Mouse (Mus musculus): ENCODE results near the gene Syce1.
"Not testable (repeated sequence)": the region's sequence is repeated elsewhere in the genome, so short reads cannot be mapped to it uniquely, and the experiment has no call there.

Syce1 gene

DNA sequence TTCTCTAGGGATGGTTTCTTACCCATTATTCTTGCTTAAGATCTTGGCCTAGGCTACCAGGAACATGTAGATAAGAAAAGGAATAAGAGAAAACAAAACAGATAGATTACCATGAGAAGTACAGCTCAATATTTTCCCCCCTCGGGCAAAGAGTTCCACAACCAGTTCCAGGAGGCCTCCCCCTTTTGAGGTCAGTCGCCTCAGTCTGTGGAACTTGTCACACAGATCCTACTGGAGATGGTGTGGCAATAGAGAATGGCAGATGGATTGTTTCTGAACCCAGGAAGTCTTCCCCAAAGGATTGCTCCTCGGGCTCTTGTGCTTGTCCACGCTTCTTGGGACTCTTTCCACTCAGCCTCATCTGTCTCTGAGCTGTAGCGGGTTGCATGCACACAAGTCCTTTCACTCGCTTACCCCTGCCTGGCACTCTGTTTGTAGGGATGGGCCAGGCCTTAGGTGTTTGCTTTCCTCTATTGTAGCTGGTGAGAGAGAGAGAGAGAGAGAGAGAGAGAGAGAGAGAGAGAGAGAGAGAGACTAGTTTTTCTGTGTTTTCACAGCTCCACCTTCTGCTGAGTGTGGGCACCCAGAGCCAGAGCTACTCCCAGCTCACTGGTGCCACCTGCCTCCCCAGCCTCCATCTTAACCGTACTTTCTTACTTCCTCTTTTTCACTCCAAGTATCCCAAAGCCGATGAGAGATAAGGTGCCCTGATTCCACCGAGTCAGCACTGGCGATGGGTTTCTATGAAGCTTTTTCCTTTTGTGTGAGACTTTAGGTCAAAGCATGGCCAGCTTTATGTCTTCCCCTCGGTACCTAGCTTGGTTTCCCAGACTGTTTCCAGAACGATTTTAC lies 21.5 kb downstream of the Syce1 start:
- DNase-seq, result no peak

- DNase-seq, result not testable (repeated sequence)
These were observed 22.3 kb downstream of the Syce1 start for GRCm38 (mm10) chr7:140765391-140765790.

- DNase-seq, result no peak
These were observed 24.1 kb downstream of the Syce1 start, which contains the start of gene Cyp2e1 for GRCm38 (mm10) chr7:140763447-140764020. Gene Cyp2e1 (plus strand): TSS chr7:140763739.

DNA sequence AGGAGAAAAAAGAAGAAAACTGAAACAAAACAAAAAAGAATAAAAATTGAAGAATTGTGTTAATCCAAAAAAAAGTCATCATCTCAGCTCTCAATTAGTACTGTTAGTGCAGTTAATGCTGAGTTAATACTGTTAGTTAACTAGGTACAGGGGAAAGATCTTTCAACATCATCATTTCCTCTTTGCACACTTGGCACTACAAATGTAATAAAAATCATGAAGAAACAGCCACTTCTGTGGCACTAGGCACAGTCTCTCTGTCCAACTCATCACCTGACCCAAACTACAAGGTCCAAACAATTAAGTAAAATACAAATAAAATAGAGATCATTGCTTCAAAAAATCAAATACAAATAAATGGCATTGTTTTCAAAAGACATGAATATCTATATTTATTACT lies 27.0 kb downstream of the Syce1 start:
- DNase-seq, result no peak

- DNase-seq, result peak in 1 of 2 experiments; percentile 43
These were observed 31.3 kb downstream of the Syce1 start for GRCm38 (mm10) chr7:140756151-140756854.

GRCm38 (mm10) chr7:140754556-140754955 lies 33.1 kb downstream of the Syce1 start:
- DNase-seq, result no peak

DNA sequence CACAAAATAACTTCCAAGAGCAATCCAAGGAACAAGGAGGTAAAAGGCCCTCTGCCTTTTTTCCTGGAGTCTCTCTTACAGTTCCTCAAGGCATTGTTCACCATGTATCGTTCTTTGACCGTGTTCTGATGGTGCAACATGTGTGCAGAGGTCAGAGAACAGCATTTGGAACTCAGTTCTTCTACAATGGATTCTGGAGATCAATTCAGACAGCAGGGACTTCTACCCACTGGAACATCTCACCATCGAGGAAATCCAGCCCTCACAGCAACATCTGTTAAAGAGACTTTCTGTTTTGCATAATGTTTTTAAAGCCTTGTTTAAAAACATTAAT lies 38.9 kb downstream of the Syce1 start:
- no peak for DNase-seq

DNA sequence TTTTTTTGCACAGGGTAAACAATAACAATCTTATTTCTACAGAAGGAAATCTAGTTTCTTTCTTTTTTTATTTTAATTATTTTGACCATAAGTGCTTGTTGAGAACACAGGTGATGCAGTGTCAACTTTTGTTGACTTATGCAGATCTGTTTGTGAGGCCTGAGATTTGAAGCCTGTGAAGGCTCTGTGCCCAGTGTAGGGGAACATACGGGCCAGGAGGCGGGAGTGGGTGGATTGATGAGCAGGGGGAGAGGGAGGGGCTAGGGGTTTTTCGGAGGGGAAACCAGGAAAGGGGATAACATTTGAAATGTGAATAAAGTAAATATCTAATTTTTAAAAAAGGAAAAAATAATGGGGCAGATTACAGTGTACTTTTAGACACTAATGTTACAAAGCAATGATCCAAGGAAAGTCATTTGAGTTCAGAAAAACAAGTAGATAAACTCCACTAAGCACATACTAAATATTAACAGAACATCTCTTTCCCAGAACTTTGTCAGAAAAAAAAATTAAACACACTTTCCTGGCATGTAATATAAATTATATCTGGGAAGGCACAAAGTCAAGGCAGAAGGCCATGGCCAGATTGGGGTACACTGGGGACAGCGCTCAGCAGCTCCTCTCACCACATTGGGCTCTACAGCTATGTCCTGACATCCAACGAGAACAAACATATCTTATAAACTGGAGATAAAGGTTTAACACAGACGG lies 39.4 kb downstream of the Syce1 start:
- DNase-seq, result no peak

- no peak for DNase-seq
These were observed 40.2 kb downstream of the Syce1 start for GRCm38 (mm10) chr7:140747402-140747801.

DNA sequence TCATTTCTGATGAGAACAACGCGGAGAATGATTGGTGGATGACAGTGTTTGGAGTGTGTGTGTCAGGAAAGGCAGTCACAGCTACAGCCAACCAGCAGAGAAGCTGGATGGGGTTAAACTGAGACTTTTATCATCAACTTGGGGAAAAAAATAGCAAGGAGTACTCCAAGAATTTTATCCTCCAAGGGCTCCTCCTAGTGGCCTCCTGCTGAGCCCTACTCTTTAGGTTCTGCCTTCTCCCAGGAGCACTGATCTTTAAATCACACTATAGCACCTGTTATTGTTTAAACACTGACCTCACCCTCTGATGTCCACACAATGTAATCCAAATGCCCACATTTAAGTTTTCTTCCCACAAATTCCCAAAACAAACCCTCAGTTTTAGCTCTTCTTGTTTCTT lies 54.5 kb downstream of the Syce1 start:
- DNase-seq, result no peak
